ENCODE assay signal across 9 mouse cellular contexts in genomic region chr1:111242344-111242743, GRCm38 (mm10).
DNase-seq lines count a peak whose midpoint lies in the region; ATAC-seq and TF ChIP-seq lines count a peak whose summit lies in the region.
"Had no signal": no experiment of that assay in that cellular context is flagged by ENCODE, and none has a peak within 500 bp of the region (broad histone marks: within the 10 kb centered on the region; RNA-seq: fewer than 3 reads in every experiment).

No protein-coding gene starts in this region.

- WGBS in embryonic facial prominence, embryonic 11.5 days, result 66% methylated on average over 1 of the region's 1 CpGs
- 64% methylated on average over 1 of the region's 1 CpGs for WGBS in embryonic facial prominence, embryonic 10.5 days
- 45% methylated on average over 1 of the region's 1 CpGs for WGBS in hindbrain, postnatal 0 days

- DNase-seq in embryonic facial prominence, embryonic 11.5 days (ENCODE audit: low spot score), result peak; percentile 77
- no peak for DNase-seq in embryonic facial prominence, embryonic 10.5 days (ENCODE audit: low spot score)
- peak; percentile 47 for DNase-seq in 416B (ENCODE audit: low read depth)
- peak; percentile 1 for DNase-seq in c-Kit-positive CD71-negative TER-119-negative erythroid progenitor cells, embryonic 14.5 days (ENCODE audit: low read depth)
- DNase-seq in hindbrain, postnatal 0 days (ENCODE audit: low spot score), result peak; percentile 90
- DNase-seq in testis, postnatal 14 days (ENCODE audit: low spot score), result no peak
- DNase-seq in adrenal gland, postnatal 10 days, result no peak
- DNase-seq: thymus, postnatal 14 days had no signal

- peak; percentile 70 for TF ChIP-seq CTCF in hindbrain, postnatal 0 days (IDR thresholded peaks at IDR 0.05; ENCODE audit: low read depth)

- no peaks in the 10 kb centered on the region for H3K4me1 ChIP-seq in embryonic facial prominence, embryonic 11.5 days (ENCODE audit: control insufficient read depth, insufficient read depth, low read length)
- no peaks in the 10 kb centered on the region for H3K4me1 ChIP-seq in embryonic facial prominence, embryonic 10.5 days
- H3K4me1 ChIP-seq in hindbrain, postnatal 0 days (ENCODE audit: insufficient read depth, low read length), result no peaks in the 10 kb centered on the region

- no peaks in the 10 kb centered on the region for H3K27me3 ChIP-seq in embryonic facial prominence, embryonic 11.5 days (ENCODE audit: control insufficient read depth, insufficient read depth, low read length)
- no peaks in the 10 kb centered on the region for H3K27me3 ChIP-seq in embryonic facial prominence, embryonic 10.5 days (replicated peaks; ENCODE audit: low read depth, poor library complexity, severe bottlenecking)
- no peaks in the 10 kb centered on the region for H3K27me3 ChIP-seq in hindbrain, postnatal 0 days (ENCODE audit: insufficient read depth, low read length)

- no peaks in the 10 kb centered on the region for H3K9me3 ChIP-seq in embryonic facial prominence, embryonic 11.5 days (replicated peaks; ENCODE audit: control insufficient read depth, low read length)
- H3K9me3 ChIP-seq in embryonic facial prominence, embryonic 10.5 days, result no peaks in the 10 kb centered on the region
- H3K9me3 ChIP-seq in hindbrain, postnatal 0 days (ENCODE audit: low read length), result no peaks in the 10 kb centered on the region

- H3K4me3 ChIP-seq in embryonic facial prominence, embryonic 11.5 days (ENCODE audit: low read depth, low read length), result no peak overlapping the region
- no peak overlapping the region for H3K4me3 ChIP-seq in embryonic facial prominence, embryonic 10.5 days
- no peak overlapping the region for H3K4me3 ChIP-seq in hindbrain, postnatal 0 days (ENCODE audit: low read length)

- H3K9ac ChIP-seq in embryonic facial prominence, embryonic 11.5 days (replicated peaks; ENCODE audit: low read length), result no peak overlapping the region
- no peak overlapping the region for H3K9ac ChIP-seq in hindbrain, postnatal 0 days (replicated peaks; ENCODE audit: low read length)

- H3K4me2 ChIP-seq in embryonic facial prominence, embryonic 11.5 days (ENCODE audit: low read depth, low read length), result no peak overlapping the region
- H3K4me2 ChIP-seq in hindbrain, postnatal 0 days (ENCODE audit: low read depth, low read length), result no peak overlapping the region

- no peaks in the 10 kb centered on the region for H3K36me3 ChIP-seq in embryonic facial prominence, embryonic 11.5 days (replicated peaks; ENCODE audit: control insufficient read depth, insufficient read depth, low read depth, low read length)
- no peaks in the 10 kb centered on the region for H3K36me3 ChIP-seq in embryonic facial prominence, embryonic 10.5 days (replicated peaks)
- H3K36me3 ChIP-seq in hindbrain, postnatal 0 days (ENCODE audit: insufficient read depth, low read length), result no peaks in the 10 kb centered on the region

- no peak for ATAC-seq in embryonic facial prominence, embryonic 11.5 days (replicated peaks; ENCODE audit: insufficient number of reproducible peaks, low FRiP score, low TSS enrichment, low read depth)
- peak; percentile 61; the same call in 1 of the 2 replicates for ATAC-seq in hindbrain, postnatal 0 days
- no peak for ATAC-seq in inflammation-experienced regulatory T-cells, adult 6 months

- H3K27ac ChIP-seq in embryonic facial prominence, embryonic 11.5 days (replicated peaks; ENCODE audit: low read depth, low read length), result no peak overlapping the region
- H3K27ac ChIP-seq in embryonic facial prominence, embryonic 10.5 days (replicated peaks), result no peak overlapping the region
- H3K27ac ChIP-seq in hindbrain, postnatal 0 days, result no peak overlapping the region

Comparison
In these comparisons a context has a peak if more than half of its experiments do, and no peak if none do; other contexts are left out.
1. DNase-seq: peak in embryonic facial prominence, embryonic 11.5 days (single experiment), 416B (single experiment), c-Kit-positive CD71-negative TER-119-negative erythroid progenitor cells, embryonic 14.5 days (single experiment) and hindbrain, postnatal 0 days (single experiment); none in embryonic facial prominence, embryonic 10.5 days (single experiment), testis, postnatal 14 days (single experiment) and adrenal gland, postnatal 10 days (single experiment).